In genomic region chr5:139877563-139877962, GRCm38 (mm10) we compare ENCODE assay signal across 28 mouse cellular contexts. TPM values are rescaled to one million over a fixed set of nuclear protein-coding genes. Genes with fewer than 3 reads are reported as not detected.
DNase-seq lines count a peak whose midpoint lies in the region; ATAC-seq and TF ChIP-seq lines count a peak whose summit lies in the region.
"Had no signal": no experiment of that assay in that cellular context is flagged by ENCODE, and none has a peak within 500 bp of the region (broad histone marks: within the 10 kb centered on the region; RNA-seq: fewer than 3 reads in every experiment).

No protein-coding gene starts in this region.

- no peaks in the 10 kb centered on the region for H3K9me3 ChIP-seq in intestine, embryonic 16.5 days (ENCODE audit: control insufficient read depth, low read length)
- H3K9me3 ChIP-seq in intestine, postnatal 0 days (ENCODE audit: control insufficient read depth) = no peaks in the 10 kb centered on the region
- H3K9me3 ChIP-seq in midbrain, embryonic 11.5 days (ENCODE audit: control insufficient read depth, low read length) = no peaks in the 10 kb centered on the region
- no peaks in the 10 kb centered on the region for H3K9me3 ChIP-seq in midbrain, postnatal 0 days (ENCODE audit: low read length)
- 0 out of 2 replicates have a peak, but pooled peaks cover 3% of the 10 kb centered on the region for H3K9me3 ChIP-seq in heart, embryonic 12.5 days (replicated peaks)
- no peaks in the 10 kb centered on the region for H3K9me3 ChIP-seq in stomach, postnatal 0 days (ENCODE audit: control insufficient read depth, low read length)
- H3K9me3 ChIP-seq: embryonic facial prominence, embryonic 15.5 days; forebrain, embryonic 10.5 days; G1E; hindbrain, embryonic 12.5 days had no signal

- H3K9ac ChIP-seq in intestine, embryonic 16.5 days (ENCODE audit: low read depth, low read length) = 0 out of 2 replicates have a peak overlapping the region, but pooled peaks have one; percentile 29
- H3K9ac ChIP-seq in intestine, postnatal 0 days (ENCODE audit: low read depth, low read length) = no peak overlapping the region
- no peak overlapping the region for H3K9ac ChIP-seq in midbrain, embryonic 11.5 days (ENCODE audit: low read length)
- no peak overlapping the region for H3K9ac ChIP-seq in midbrain, postnatal 0 days (replicated peaks; ENCODE audit: low read length, poor library complexity, severe bottlenecking)
- H3K9ac ChIP-seq in heart, embryonic 12.5 days = no peak overlapping the region
- no peak overlapping the region for H3K9ac ChIP-seq in stomach, postnatal 0 days (ENCODE audit: low read length)
- H3K9ac ChIP-seq: embryonic facial prominence, embryonic 15.5 days; hindbrain, embryonic 12.5 days had no signal

- no peak overlapping the region for H3K4me2 ChIP-seq in intestine, embryonic 16.5 days (ENCODE audit: low read depth, low read length)
- no peak overlapping the region for H3K4me2 ChIP-seq in intestine, postnatal 0 days (replicated peaks; ENCODE audit: low read depth)
- no peak overlapping the region for H3K4me2 ChIP-seq in midbrain, embryonic 11.5 days
- H3K4me2 ChIP-seq in midbrain, postnatal 0 days (ENCODE audit: low read depth, low read length, poor library complexity, severe bottlenecking) = no peak overlapping the region
- H3K4me2 ChIP-seq in heart, embryonic 12.5 days = no peak overlapping the region
- H3K4me2 ChIP-seq in stomach, postnatal 0 days (replicated peaks; ENCODE audit: low read depth) = no peak overlapping the region
- H3K4me2 ChIP-seq: embryonic facial prominence, embryonic 15.5 days; hindbrain, embryonic 12.5 days had no signal

- DNase-seq in midbrain, embryonic 11.5 days (ENCODE audit: low spot score, missing footprints) = peak; percentile 28
- DNase-seq in midbrain, postnatal 0 days (ENCODE audit: low spot score) = no peak
- peak; percentile 25 for DNase-seq in lung, postnatal 10 days
- no peak for DNase-seq in stomach, postnatal 0 days (ENCODE audit: low spot score)
- DNase-seq in kidney, postnatal 4 days = no peak
- DNase-seq: adrenal gland, postnatal 14 days; B cell, adult 2 months; cerebellum, adult 11-12 months; cerebellum, postnatal 10 days; embryo, embryonic 11 days; gastrocnemius, postnatal 36 days; heart, adult 11 months; heart, postnatal 10 days; heart, postnatal 4 days had no signal

- no peak overlapping the region for H3K4me3 ChIP-seq in intestine, embryonic 16.5 days (ENCODE audit: low read length)
- no peak overlapping the region for H3K4me3 ChIP-seq in intestine, postnatal 0 days (ENCODE audit: low read depth, low read length)
- H3K4me3 ChIP-seq in midbrain, embryonic 11.5 days (ENCODE audit: low read depth, low read length) = no peak overlapping the region
- H3K4me3 ChIP-seq in midbrain, postnatal 0 days (ENCODE audit: low read depth, low read length) = no peak overlapping the region
- H3K4me3 ChIP-seq in heart, embryonic 12.5 days = no peak overlapping the region
- no peak overlapping the region for H3K4me3 ChIP-seq in stomach, postnatal 0 days (ENCODE audit: low read depth, low read length)
- H3K4me3 ChIP-seq: embryonic facial prominence, embryonic 15.5 days; erythroblast, embryonic 14.5 days; forebrain, embryonic 10.5 days; hindbrain, embryonic 12.5 days had no signal

- ATAC-seq in intestine, embryonic 16.5 days = no peak
- no peak for ATAC-seq in intestine, postnatal 0 days
- ATAC-seq in midbrain, embryonic 11.5 days (ENCODE audit: low FRiP score) = no peak
- ATAC-seq in midbrain, postnatal 0 days (ENCODE audit: low FRiP score) = no peak
- no peak for ATAC-seq in heart, embryonic 12.5 days (ENCODE audit: insufficient number of reproducible peaks, low FRiP score)
- no peak for ATAC-seq in stomach, postnatal 0 days (ENCODE audit: low FRiP score, low TSS enrichment)
- ATAC-seq: CD4-positive, CD25-positive, alpha-beta regulatory T cell, adult 4 months; forebrain, embryonic 14.5 days had no signal

- no peak overlapping the region for H3K27ac ChIP-seq in intestine, embryonic 16.5 days (ENCODE audit: low read length)
- H3K27ac ChIP-seq in intestine, postnatal 0 days (ENCODE audit: low read depth, low read length) = no peak overlapping the region
- no peak overlapping the region for H3K27ac ChIP-seq in midbrain, embryonic 11.5 days (ENCODE audit: low read depth, low read length)
- H3K27ac ChIP-seq in midbrain, postnatal 0 days (ENCODE audit: low read depth, low read length) = no peak overlapping the region
- no peak overlapping the region for H3K27ac ChIP-seq in heart, embryonic 12.5 days (ENCODE audit: poor library complexity, severe bottlenecking)
- H3K27ac ChIP-seq in stomach, postnatal 0 days (replicated peaks) = no peak overlapping the region
- H3K27ac ChIP-seq: embryonic facial prominence, embryonic 15.5 days; forebrain, embryonic 10.5 days; hindbrain, embryonic 12.5 days had no signal

- no peak for TF ChIP-seq EP300 in stomach, postnatal 0 days (optimal IDR thresholded peaks at IDR 0.05)

- TF ChIP-seq CTCF in intestine, postnatal 0 days (IDR thresholded peaks at IDR 0.05; ENCODE audit: low read depth) = no peak
- TF ChIP-seq CTCF in midbrain, postnatal 0 days (IDR thresholded peaks at IDR 0.05) = no peak
- no peak for TF ChIP-seq CTCF in stomach, postnatal 0 days (IDR thresholded peaks at IDR 0.05; ENCODE audit: low read depth)

- H3K27me3 ChIP-seq in intestine, embryonic 16.5 days (replicated peaks; ENCODE audit: control insufficient read depth, insufficient read depth, low read length) = no peaks in the 10 kb centered on the region
- H3K27me3 ChIP-seq in intestine, postnatal 0 days (replicated peaks; ENCODE audit: control insufficient read depth, insufficient read depth, low read length) = no peaks in the 10 kb centered on the region
- no peaks in the 10 kb centered on the region for H3K27me3 ChIP-seq in midbrain, embryonic 11.5 days (ENCODE audit: control insufficient read depth, insufficient read depth, low read length)
- no peaks in the 10 kb centered on the region for H3K27me3 ChIP-seq in midbrain, postnatal 0 days (ENCODE audit: insufficient read depth, low read length)
- H3K27me3 ChIP-seq in heart, embryonic 12.5 days (replicated peaks) = peaks cover 9% of the 10 kb centered on the region
- H3K27me3 ChIP-seq in stomach, postnatal 0 days (ENCODE audit: control insufficient read depth, insufficient read depth, low read length) = no peaks in the 10 kb centered on the region
- H3K27me3 ChIP-seq: embryonic facial prominence, embryonic 15.5 days; hindbrain, embryonic 12.5 days had no signal

- H3K36me3 ChIP-seq in intestine, embryonic 16.5 days (ENCODE audit: control insufficient read depth, insufficient read depth, low read length) = no peaks in the 10 kb centered on the region
- H3K36me3 ChIP-seq in intestine, postnatal 0 days (ENCODE audit: control insufficient read depth, insufficient read depth) = no peaks in the 10 kb centered on the region
- H3K36me3 ChIP-seq in midbrain, embryonic 11.5 days (ENCODE audit: control insufficient read depth, insufficient read depth, low read length) = no peaks in the 10 kb centered on the region
- no peaks in the 10 kb centered on the region for H3K36me3 ChIP-seq in midbrain, postnatal 0 days (ENCODE audit: insufficient read depth, low read length)
- no peaks in the 10 kb centered on the region for H3K36me3 ChIP-seq in heart, embryonic 12.5 days
- no peaks in the 10 kb centered on the region for H3K36me3 ChIP-seq in stomach, postnatal 0 days (ENCODE audit: control insufficient read depth, insufficient read depth, low read length)
- H3K36me3 ChIP-seq: embryonic facial prominence, embryonic 15.5 days; forebrain, embryonic 10.5 days; G1E; hindbrain, embryonic 12.5 days had no signal

- 31% methylated on average over 7 of the region's 7 CpGs for WGBS in intestine, embryonic 16.5 days
- 24% methylated on average over 7 of the region's 7 CpGs for WGBS in intestine, postnatal 0 days
- 65% methylated on average over 7 of the region's 7 CpGs for WGBS in midbrain, embryonic 11.5 days
- 68% methylated on average over 7 of the region's 7 CpGs for WGBS in midbrain, postnatal 0 days
- WGBS in heart, embryonic 12.5 days = 55% methylated on average over 7 of the region's 7 CpGs
- 29% methylated on average over 7 of the region's 7 CpGs for WGBS in stomach, postnatal 0 days

- no peaks in the 10 kb centered on the region for H3K4me1 ChIP-seq in intestine, embryonic 16.5 days (ENCODE audit: control insufficient read depth, insufficient read depth, low read length)
- H3K4me1 ChIP-seq in intestine, postnatal 0 days (replicated peaks; ENCODE audit: control insufficient read depth, insufficient read depth, low read length) = no peaks in the 10 kb centered on the region
- H3K4me1 ChIP-seq in midbrain, embryonic 11.5 days (ENCODE audit: control insufficient read depth, insufficient read depth, low read length) = no peaks in the 10 kb centered on the region
- no peaks in the 10 kb centered on the region for H3K4me1 ChIP-seq in midbrain, postnatal 0 days (ENCODE audit: insufficient read depth, low read length)
- no peaks in the 10 kb centered on the region for H3K4me1 ChIP-seq in heart, embryonic 12.5 days (replicated peaks)
- H3K4me1 ChIP-seq in stomach, postnatal 0 days (replicated peaks; ENCODE audit: control insufficient read depth, insufficient read depth) = no peaks in the 10 kb centered on the region
- H3K4me1 ChIP-seq: hindbrain, embryonic 12.5 days had no signal

RNA-seq across cellular contexts. Expression of gene Elfn1, which starts 30.2 kb away (rescaled TPM):
- polyA plus RNA-seq in intestine, embryonic 16.5 days (2015; fragmentation: Nextera tagmentation; extraction: Ambion mirVana) = 0.16 and 0.17 TPM in 2 replicates
- 0.08 and 0.12 TPM in 2 replicates for polyA plus RNA-seq in intestine, postnatal 0 days (2015; fragmentation: Nextera tagmentation; extraction: Ambion mirVana)
- 0.77 and 1.0 TPM in 2 replicates for polyA plus RNA-seq in midbrain, embryonic 11.5 days (2014; fragmentation: Nextera tagmentation; extraction: Ambion mirVana)
- total RNA-seq in midbrain, postnatal 0 days (2014; rRNA removed) = 21.5 and 57.5 TPM in 2 replicates
- polyA plus RNA-seq in midbrain, postnatal 0 days (2015; fragmentation: Nextera tagmentation; extraction: Ambion mirVana) = 3.1 and 3.7 TPM in 2 replicates
- 0.05 and 0.22 TPM in 2 replicates for polyA plus RNA-seq in heart, embryonic 12.5 days (2016; fragmentation: Nextera tagmentation; extraction: Ambion mirVana)
- polyA plus RNA-seq in stomach, postnatal 0 days (2015; fragmentation: Nextera tagmentation; extraction: Ambion mirVana) = 0.12 and 0.13 TPM in 2 replicates
- total RNA-seq: common myeloid progenitor, adult 5-6 weeks; gastrocnemius, adult 8-10 months; gastrocnemius, postnatal 36 days had no signal
- polyA plus RNA-seq: CD4-positive, CD25-positive, alpha-beta regulatory T cell, adult 4 months; erythroblast, embryonic 14.5 days; G1E; heart, embryonic 14.5 days had no signal

RNA-seq across cellular contexts. Expression of gene Psmg3, which starts 50.9 kb away (rescaled TPM):
- 67.6 and 80.3 TPM in 2 replicates for polyA plus RNA-seq in intestine, embryonic 16.5 days (2015; fragmentation: Nextera tagmentation; extraction: Ambion mirVana)
- polyA plus RNA-seq in intestine, postnatal 0 days (2015; fragmentation: Nextera tagmentation; extraction: Ambion mirVana) = 33.9 and 34.4 TPM in 2 replicates
- 72.2 and 81.2 TPM in 2 replicates for polyA plus RNA-seq in midbrain, embryonic 11.5 days (2014; fragmentation: Nextera tagmentation; extraction: Ambion mirVana)
- total RNA-seq in midbrain, postnatal 0 days (2014; rRNA removed) = 20.4 and 28.7 TPM in 2 replicates
- polyA plus RNA-seq in midbrain, postnatal 0 days (2015; fragmentation: Nextera tagmentation; extraction: Ambion mirVana) = 61.0 and 65.9 TPM in 2 replicates
- polyA plus RNA-seq in heart, embryonic 12.5 days (2016; fragmentation: Nextera tagmentation; extraction: Ambion mirVana) = 39.1 and 42.3 TPM in 2 replicates
- polyA plus RNA-seq in stomach, postnatal 0 days (2015; fragmentation: Nextera tagmentation; extraction: Ambion mirVana) = 50.6 and 51.0 TPM in 2 replicates

RNA-seq across cellular contexts. Expression of gene Gm26938, which starts 51.4 kb away (rescaled TPM):
- not detected in 2 replicates for polyA plus RNA-seq in intestine, embryonic 16.5 days (2015; fragmentation: Nextera tagmentation; extraction: Ambion mirVana)
- polyA plus RNA-seq in intestine, postnatal 0 days (2015; fragmentation: Nextera tagmentation; extraction: Ambion mirVana) = not detected in 2 replicates
- polyA plus RNA-seq in midbrain, embryonic 11.5 days (2014; fragmentation: Nextera tagmentation; extraction: Ambion mirVana) = not detected in 2 replicates
- total RNA-seq in midbrain, postnatal 0 days (2014; rRNA removed) = 1.3 TPM in 1 of 2 replicates, not detected in the other
- not detected in 2 replicates for polyA plus RNA-seq in midbrain, postnatal 0 days (2015; fragmentation: Nextera tagmentation; extraction: Ambion mirVana)
- not detected in 2 replicates for polyA plus RNA-seq in heart, embryonic 12.5 days (2016; fragmentation: Nextera tagmentation; extraction: Ambion mirVana)
- polyA plus RNA-seq in stomach, postnatal 0 days (2015; fragmentation: Nextera tagmentation; extraction: Ambion mirVana) = not detected in 2 replicates
- total RNA-seq: adrenal gland, postnatal 14 days; common myeloid progenitor, adult 5-6 weeks; G1E; gastrocnemius, adult 8-10 months; gastrocnemius, postnatal 36 days; heart, postnatal 10 days; heart, postnatal 4 days had no signal
- polyA plus RNA-seq: CD4-positive, CD25-positive, alpha-beta regulatory T cell, adult 4 months; embryonic facial prominence, embryonic 11.5 days; embryonic facial prominence, embryonic 15.5 days; erythroblast, embryonic 14.5 days; forebrain, embryonic 14.5 days; G1E; heart, embryonic 14.5 days; hindbrain, embryonic 12.5 days had no signal

RNA-seq across cellular contexts. Expression of gene Tmem184a, which starts 57.8 kb away (rescaled TPM):
- 120 and 151 TPM in 2 replicates for polyA plus RNA-seq in intestine, embryonic 16.5 days (2015; fragmentation: Nextera tagmentation; extraction: Ambion mirVana)
- 197 and 218 TPM in 2 replicates for polyA plus RNA-seq in intestine, postnatal 0 days (2015; fragmentation: Nextera tagmentation; extraction: Ambion mirVana)
- polyA plus RNA-seq in midbrain, embryonic 11.5 days (2014; fragmentation: Nextera tagmentation; extraction: Ambion mirVana) = 0.60 and 0.86 TPM in 2 replicates
- total RNA-seq in midbrain, postnatal 0 days (2014; rRNA removed) = 0.05 TPM in 1 of 2 replicates, not detected in the other
- 0.16 and 0.29 TPM in 2 replicates for polyA plus RNA-seq in midbrain, postnatal 0 days (2015; fragmentation: Nextera tagmentation; extraction: Ambion mirVana)
- polyA plus RNA-seq in heart, embryonic 12.5 days (2016; fragmentation: Nextera tagmentation; extraction: Ambion mirVana) = 0.41 and 0.42 TPM in 2 replicates
- 72.0 and 84.3 TPM in 2 replicates for polyA plus RNA-seq in stomach, postnatal 0 days (2015; fragmentation: Nextera tagmentation; extraction: Ambion mirVana)
- polyA plus RNA-seq: forebrain, embryonic 14.5 days had no signal

Comparison
In these comparisons a context has a peak if more than half of its experiments do, and no peak if none do; other contexts are left out.
1. DNase-seq: peak in midbrain, embryonic 11.5 days (single experiment) and lung, postnatal 10 days (single experiment); none in midbrain, postnatal 0 days (single experiment), stomach, postnatal 0 days (single experiment) and kidney, postnatal 4 days (0 of 2).